Mouse (Mus musculus) monocyte, adult 59 days (primary cell): ENCODE measurements around the gene Nlrp3. TPM values are rescaled to one million over a fixed set of nuclear protein-coding genes. Genes with fewer than 3 reads are reported as not detected.

Source experiments
- total RNA-seq, 2 experiments: library from RNA; stranded (reverse); gene quantifications; one replicate each; pipeline ENCODE4 v1.2.4; 2023

Nlrp3 gene
- 100 to 1,000 TPM; 286 to 409 TPM for total RNA-seq

DNA sequence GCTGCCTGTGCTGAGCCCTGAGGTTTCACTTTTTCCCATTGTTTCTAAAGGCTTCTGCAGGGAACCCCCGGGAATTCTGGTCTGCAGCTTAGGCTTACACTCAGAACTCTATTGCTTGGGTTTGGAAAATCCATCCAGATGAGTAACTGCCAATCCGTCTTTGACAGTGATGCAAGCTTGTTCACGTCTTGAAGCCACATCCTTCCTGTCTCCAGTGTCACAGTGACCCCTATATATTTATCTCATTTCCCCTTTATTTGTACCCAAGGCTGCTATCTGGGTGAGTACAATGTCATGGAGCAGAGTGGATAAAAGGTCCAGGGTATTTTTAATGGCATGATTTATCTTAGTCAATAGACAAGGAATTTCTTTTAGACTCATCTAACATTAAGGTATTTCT is at the start of gene Nlrp3:
Gene Nlrp3 (plus strand): TSS at position 245 of the 400 bp plus-strand sequence.

DNA sequence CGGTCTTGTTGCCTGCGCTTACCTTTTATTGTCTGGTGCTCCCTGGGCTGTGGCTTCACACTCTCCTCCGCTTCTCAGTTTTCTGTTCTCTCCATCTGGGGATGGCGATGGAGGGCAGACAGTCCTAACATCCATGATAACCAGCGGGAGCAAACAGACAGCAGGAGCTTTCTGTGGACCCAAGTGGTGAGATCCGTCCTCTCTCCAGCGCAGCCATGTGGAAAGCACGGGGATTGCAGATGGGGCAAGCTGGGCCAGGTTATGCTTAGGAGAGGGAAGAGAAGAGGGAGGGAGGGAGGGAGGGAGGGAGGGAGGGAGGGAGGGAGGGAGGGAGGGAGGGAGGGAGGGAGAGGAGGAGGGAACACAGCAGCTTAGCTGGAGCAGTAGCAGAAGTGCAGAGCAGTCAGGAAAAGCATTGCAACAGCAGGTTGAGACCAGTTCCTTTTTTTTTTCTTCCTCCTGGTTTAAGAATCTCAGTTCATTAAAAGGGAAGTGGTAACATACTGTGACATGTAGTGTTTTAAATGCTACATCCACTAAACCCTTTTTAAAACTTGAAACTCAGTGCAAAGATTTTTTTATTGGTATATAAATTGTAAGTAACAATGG is 14.8 kb upstream of the Nlrp3 start, which contains the start of gene Zkscan17:
Gene Zkscan17 (minus strand): TSS at position 280 of the 609 bp plus-strand sequence.

DNA sequence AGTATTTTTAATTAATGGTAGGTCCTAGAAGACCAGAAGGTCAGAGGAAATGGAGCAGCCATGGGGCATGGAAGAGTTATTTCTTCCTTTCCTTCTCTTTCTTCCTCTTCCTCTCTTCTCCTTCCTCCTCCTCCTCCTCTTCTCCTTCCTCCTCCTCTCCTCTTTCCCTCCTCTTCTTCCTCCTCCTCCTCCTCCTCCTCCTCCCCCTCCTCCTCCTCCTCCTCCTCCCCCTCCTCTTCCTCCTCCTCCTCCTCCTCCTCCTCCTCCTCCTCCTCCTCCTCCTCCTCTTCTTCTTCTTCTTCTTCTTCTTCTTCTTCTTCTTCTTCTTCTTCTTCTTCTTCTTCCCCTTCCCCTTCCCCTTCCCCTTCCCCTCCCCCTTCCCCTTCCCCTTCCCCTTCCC is 34.8 kb downstream of the Nlrp3 start, which contains the start of gene Olfr222:
Gene Olfr222 (minus strand): TSS at position 101 of the 400 bp plus-strand sequence.

DNA sequence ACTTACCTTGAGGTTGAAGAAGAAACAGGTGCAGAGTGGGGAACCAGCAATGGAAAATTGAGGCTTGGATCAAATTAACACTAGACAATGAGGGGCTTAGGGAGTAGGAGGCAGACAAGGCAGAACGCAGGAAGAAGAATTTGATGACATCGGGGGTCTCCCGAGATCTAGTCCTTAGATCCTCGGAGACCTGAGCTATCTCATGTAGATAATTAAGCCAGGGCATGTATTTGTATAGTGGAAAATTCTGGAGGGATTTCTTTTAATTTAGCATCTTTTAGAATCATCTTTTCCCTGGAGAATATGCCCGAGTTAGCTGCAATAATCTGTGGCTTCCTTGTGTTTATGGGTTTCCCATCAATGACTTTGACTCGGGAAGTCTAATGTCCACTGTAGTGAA is 51.8 kb downstream of the Nlrp3 start, which contains the start of gene Olfr223:
Gene Olfr223 (minus strand): TSS at position 101 of the 400 bp plus-strand sequence.

Other genes with a start within 250 kb of the Nlrp3 start
- not detected for gene Wnt9a, start 234.6 kb upstream of the Nlrp3 start, total RNA-seq
- gene Prss38, start 165.9 kb upstream of the Nlrp3 start, total RNA-seq, result not detected
- gene Jmjd4, start 91.5 kb upstream of the Nlrp3 start, total RNA-seq, result 1 to 10 TPM; 3.0 to 3.1 TPM
- 1 to 10 TPM; 5.7 to 5.9 TPM for gene Snap47, start 90.4 kb upstream of the Nlrp3 start, total RNA-seq
- 1 to 10 TPM; 1.0 to 1.2 TPM for gene Zfp867, start 69.1 kb upstream of the Nlrp3 start, total RNA-seq
- gene Zkscan17, start 14.8 kb upstream of the Nlrp3 start, total RNA-seq, result 10 to 100 TPM; 12.9 to 14.2 TPM
- gene Olfr222, start 34.7 kb downstream of the Nlrp3 start, total RNA-seq, result not detected
- not detected for gene Olfr223, start 51.7 kb downstream of the Nlrp3 start, total RNA-seq
- gene Mprip, start 119.7 kb downstream of the Nlrp3 start, total RNA-seq, result 10 to 100 TPM; 76.7 to 87.0 TPM
- not detected for gene Pld6, start 246.1 kb downstream of the Nlrp3 start, total RNA-seq